17 mouse cellular contexts compared by ENCODE assay signal in genomic region chr3:88981206-88982010, GRCm38 (mm10). TPM values are rescaled to one million over a fixed set of nuclear protein-coding genes. Genes with fewer than 3 reads are reported as not detected.
DNase-seq lines count a peak whose midpoint lies in the region; ATAC-seq and TF ChIP-seq lines count a peak whose summit lies in the region.
"Had no signal": no experiment of that assay in that cellular context is flagged by ENCODE, and none has a peak within 500 bp of the region (broad histone marks: within the 10 kb centered on the region; RNA-seq: fewer than 3 reads in every experiment).

No protein-coding gene starts in this region.

- H3K9me3 ChIP-seq in forebrain, embryonic 13.5 days (replicated peaks): no peaks in the 10 kb centered on the region
- H3K9me3 ChIP-seq in forebrain, embryonic 10.5 days: peaks cover 5% of the 10 kb centered on the region; the same call in 1 of the 2 replicates
- H3K9me3 ChIP-seq: embryonic facial prominence, embryonic 12.5 days; G1E; limb, embryonic 12.5 days; neural tube, embryonic 13.5 days had no signal

- H3K36me3 ChIP-seq in forebrain, embryonic 13.5 days (ENCODE audit: poor library complexity, severe bottlenecking): peaks cover 46% of the 10 kb centered on the region
- peaks cover 83% of the 10 kb centered on the region for H3K36me3 ChIP-seq in forebrain, embryonic 10.5 days (replicated peaks)

- H3K4me2 ChIP-seq in forebrain, embryonic 13.5 days: no peak overlapping the region
- H3K4me2 ChIP-seq: embryonic facial prominence, embryonic 12.5 days; heart, embryonic 15.5 days; limb, embryonic 12.5 days; neural tube, embryonic 13.5 days had no signal

- no peak for DNase-seq in forebrain, embryonic 10.5 days (ENCODE audit: extremely low spot score, low spot score)
- peak in 1 of 2 experiments; percentile 32 for DNase-seq in layer of hippocampus, adult 2 months (ENCODE audit: low spot score in 2 of 2)
- DNase-seq in layer of hippocampus, adult 11-12 months (ENCODE audit: low spot score): no peak
- peak; percentile 34 to 51 for DNase-seq in right cerebral cortex, postnatal 10 days (ENCODE audit: low spot score in 2 of 2)
- DNase-seq in right cerebral cortex, adult 2 months (ENCODE audit: low spot score in 2 of 2): no peak
- DNase-seq in spleen, postnatal 36 days (ENCODE audit: low spot score in 2 of 2): no peak
- DNase-seq: gastrocnemius, postnatal 14 days; liver, postnatal 0 days had no signal

- no peaks in the 10 kb centered on the region for H3K27me3 ChIP-seq in forebrain, embryonic 13.5 days
- no peaks in the 10 kb centered on the region for H3K27me3 ChIP-seq in forebrain, embryonic 10.5 days (ENCODE audit: poor library complexity, severe bottlenecking)
- H3K27me3 ChIP-seq: embryonic facial prominence, embryonic 12.5 days; heart, embryonic 15.5 days; limb, embryonic 12.5 days; neural tube, embryonic 13.5 days had no signal

- ATAC-seq in forebrain, embryonic 13.5 days: peak; percentile 53
- ATAC-seq: liver, postnatal 0 days; midbrain, embryonic 16.5 days had no signal

- TF ChIP-seq CTCF in layer of hippocampus, adult 2 months (conservative IDR thresholded peaks at IDR 0.05): no peak

- 72% methylated on average over 8 of the region's 8 CpGs for WGBS in forebrain, embryonic 13.5 days
- 95% methylated on average over 8 of the region's 8 CpGs for WGBS in forebrain, embryonic 10.5 days

- no peak overlapping the region for H3K4me3 ChIP-seq in forebrain, embryonic 13.5 days
- no peak overlapping the region for H3K4me3 ChIP-seq in forebrain, embryonic 10.5 days
- no peak overlapping the region for H3K4me3 ChIP-seq in layer of hippocampus, adult 2 months
- H3K4me3 ChIP-seq: embryonic facial prominence, embryonic 12.5 days; heart, embryonic 15.5 days; limb, embryonic 12.5 days; neural tube, embryonic 13.5 days had no signal

- peaks cover 25% of the 10 kb centered on the region for H3K4me1 ChIP-seq in forebrain, embryonic 13.5 days
- peaks cover 9% of the 10 kb centered on the region; the same call in 1 of the 2 replicates for H3K4me1 ChIP-seq in forebrain, embryonic 10.5 days
- H3K4me1 ChIP-seq: embryonic facial prominence, embryonic 12.5 days; heart, embryonic 15.5 days; limb, embryonic 12.5 days had no signal

- no peak overlapping the region for H3K9ac ChIP-seq in forebrain, embryonic 13.5 days
- H3K9ac ChIP-seq: embryonic facial prominence, embryonic 12.5 days; heart, embryonic 15.5 days; limb, embryonic 12.5 days; liver, postnatal 0 days; neural tube, embryonic 13.5 days had no signal

- H3K27ac ChIP-seq in forebrain, embryonic 13.5 days: peak overlapping the region; percentile 1
- H3K27ac ChIP-seq in forebrain, embryonic 10.5 days: no peak overlapping the region
- peak overlapping the region; percentile 32; the same call in 1 of the 2 replicates for H3K27ac ChIP-seq in layer of hippocampus, adult 2 months
- H3K27ac ChIP-seq: embryonic facial prominence, embryonic 12.5 days; heart, embryonic 15.5 days; kidney, postnatal 0 days; limb, embryonic 12.5 days; macrophage; neural tube, embryonic 13.5 days had no signal

RNA-seq across cellular contexts. Expression of gene Dap3, which starts 30.4 kb away (rescaled TPM):
- polyA plus RNA-seq in forebrain, embryonic 13.5 days (2015; fragmentation: Nextera tagmentation; extraction: Ambion mirVana): 139 and 145 TPM in 2 replicates
- 133 and 135 TPM in 2 replicates for polyA plus RNA-seq in forebrain, embryonic 10.5 days (2016; fragmentation: Nextera tagmentation; extraction: Ambion mirVana)
- total RNA-seq in layer of hippocampus, adult 2 months (2021): 100 to 1,000 TPM; 107 to 108 TPM

RNA-seq across cellular contexts. Expression of gene Ash1l, which starts 31.0 kb away (rescaled TPM):
- 21.8 and 24.4 TPM in 2 replicates for polyA plus RNA-seq in forebrain, embryonic 13.5 days (2015; fragmentation: Nextera tagmentation; extraction: Ambion mirVana)
- 14.2 and 15.2 TPM in 2 replicates for polyA plus RNA-seq in forebrain, embryonic 10.5 days (2016; fragmentation: Nextera tagmentation; extraction: Ambion mirVana)
- total RNA-seq in layer of hippocampus, adult 2 months (2021): 10 to 100 TPM; 88.9 to 94.5 TPM

Comparison
In these comparisons a context has a peak if more than half of its experiments do, and no peak if none do; other contexts are left out.
1. DNase-seq: peak in right cerebral cortex, postnatal 10 days (2 of 2); none in forebrain, embryonic 10.5 days (single experiment), layer of hippocampus, adult 11-12 months (single experiment), right cerebral cortex, adult 2 months (0 of 2) and spleen, postnatal 36 days (0 of 2).